Mouse (Mus musculus) left cerebral cortex, adult 11 months (tissue): Measurements from ENCODE around the gene Tmem88.

Experiments
- DNase-seq: peaks from one replicate; pipeline ENCODE4 v3.0.0; 2022; ENCODE audit warnings: low spot score

Gene Tmem88

DNA sequence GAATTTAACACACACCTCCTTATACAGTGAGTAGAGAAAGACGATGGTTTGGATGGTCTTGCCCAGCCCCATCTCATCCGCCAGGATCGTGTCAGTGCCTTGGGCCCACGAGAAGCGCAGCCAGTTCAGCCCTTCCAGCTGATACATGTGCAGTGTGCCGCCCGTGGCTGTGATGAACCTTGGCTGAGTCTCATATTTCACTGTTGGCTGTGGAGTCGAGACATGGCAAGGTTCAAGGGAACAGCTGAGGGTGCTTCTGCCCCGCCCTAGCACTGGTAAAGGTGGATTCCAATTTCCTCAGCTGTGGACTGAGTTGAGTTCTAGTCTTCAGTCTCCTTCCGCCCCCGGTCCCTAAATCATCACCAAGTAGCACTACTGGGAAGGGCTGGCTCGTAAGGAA lies 40.3 kb downstream of the Tmem88 start:
- DNase-seq, result no peak

DNA sequence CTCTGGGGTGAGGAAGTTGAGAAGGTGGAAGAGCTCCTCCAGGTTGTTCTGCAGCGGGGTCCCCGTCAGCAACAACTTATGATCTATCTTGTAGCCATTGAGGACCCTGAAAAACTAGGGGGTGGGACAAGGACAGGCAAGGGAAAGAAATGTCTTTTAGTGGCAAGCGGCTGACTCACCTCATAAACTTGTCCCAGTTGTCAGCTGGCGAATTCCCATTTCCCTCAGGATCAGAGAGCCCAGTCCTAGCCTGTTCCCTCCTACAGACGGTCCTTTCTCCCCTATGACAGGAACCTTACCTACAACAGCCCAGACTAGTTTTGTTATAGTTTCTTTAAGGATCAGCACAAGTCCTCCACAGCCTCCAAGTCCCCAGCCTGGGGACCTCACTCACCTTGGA lies 41.5 kb downstream of the Tmem88 start:
- DNase-seq, result no peak
